Mouse (Mus musculus): ENCODE data around the gene Osbpl3. TPM values are rescaled to one million over a fixed set of nuclear protein-coding genes. Genes with fewer than 3 reads are reported as not detected.

The Osbpl3 gene
- polyA plus RNA-seq, 1 experiment, result not detected

GRCm38 (mm10) chr6:50418951-50419350 lies 37.0 kb downstream of the Osbpl3 start:
- Histone ChIP-seq H3K4me3 (ENCODE audit: insufficient read depth, low read depth, low read length) (no peak overlapping the region), H3K4me1 (ENCODE audit: control insufficient read depth, insufficient read depth, low read length) (peaks cover 12% of the 10 kb centered on the region), H3K27ac (ENCODE audit: insufficient read depth, low read depth, low read length) (no peak overlapping the region)
- TF ChIP-seq CTCF (IDR thresholded peaks at IDR 0.05; ENCODE audit: insufficient read depth, low read depth, low read length) (no peak), POLR2A (IDR thresholded peaks at IDR 0.05; ENCODE audit: insufficient read depth, low read depth, low read length) (no peak)
- WGBS, result 91% methylated on average over 4 of the region's 4 CpGs

- WGBS, result 95% methylated on average over 5 of the region's 5 CpGs
- Histone ChIP-seq H3K27ac (ENCODE audit: insufficient read depth, low read depth, low read length) (no peak overlapping the region), H3K4me3 (ENCODE audit: insufficient read depth, low read depth, low read length) (no peak overlapping the region), H3K4me1 (ENCODE audit: control insufficient read depth, insufficient read depth, low read length) (peaks cover 24% of the 10 kb centered on the region)
- TF ChIP-seq CTCF (IDR thresholded peaks at IDR 0.05; ENCODE audit: insufficient read depth, low read depth, low read length) (no peak), POLR2A (IDR thresholded peaks at IDR 0.05; ENCODE audit: insufficient read depth, low read depth, low read length) (no peak)
Measured at GRCm38 (mm10) chr6:50416854-50417253, 39.1 kb downstream of the Osbpl3 start.

- Histone ChIP-seq H3K4me1 (ENCODE audit: control insufficient read depth, insufficient read depth, low read length) (peaks cover 25% of the 10 kb centered on the region), H3K4me3 (ENCODE audit: insufficient read depth, low read depth, low read length) (no peak overlapping the region), H3K27ac (ENCODE audit: insufficient read depth, low read depth, low read length) (peak overlapping the region; percentile 69)
- WGBS, result 34% methylated on average over 6 of the region's 6 CpGs
- no peak for TF ChIP-seq CTCF (IDR thresholded peaks at IDR 0.05; ENCODE audit: insufficient read depth, low read depth, low read length)
- TF ChIP-seq POLR2A (IDR thresholded peaks at IDR 0.05; ENCODE audit: insufficient read depth, low read depth, low read length), result no peak
Measured at GRCm38 (mm10) chr6:50415431-50415830, 40.6 kb downstream of the Osbpl3 start.

GRCm38 (mm10) chr6:50414547-50414946 lies 41.5 kb downstream of the Osbpl3 start:
- Histone ChIP-seq H3K4me1 (ENCODE audit: control insufficient read depth, insufficient read depth, low read length) (peaks cover 25% of the 10 kb centered on the region), H3K27ac (ENCODE audit: insufficient read depth, low read depth, low read length) (peak overlapping the region; percentile 69), H3K4me3 (ENCODE audit: insufficient read depth, low read depth, low read length) (no peak overlapping the region)
- TF ChIP-seq POLR2A (IDR thresholded peaks at IDR 0.05; ENCODE audit: insufficient read depth, low read depth, low read length) (no peak), CTCF (IDR thresholded peaks at IDR 0.05; ENCODE audit: insufficient read depth, low read depth, low read length) (no peak)
- 14% methylated on average over 6 of the region's 6 CpGs for WGBS

- WGBS, result 89% methylated on average over 1 of the region's 1 CpGs
- Histone ChIP-seq H3K4me3 (ENCODE audit: insufficient read depth, low read depth, low read length) (no peak overlapping the region), H3K4me1 (ENCODE audit: control insufficient read depth, insufficient read depth, low read length) (peaks cover 26% of the 10 kb centered on the region), H3K27ac (ENCODE audit: insufficient read depth, low read depth, low read length) (no peak overlapping the region)
- TF ChIP-seq POLR2A (IDR thresholded peaks at IDR 0.05; ENCODE audit: insufficient read depth, low read depth, low read length), result no peak
- TF ChIP-seq CTCF (IDR thresholded peaks at IDR 0.05; ENCODE audit: insufficient read depth, low read depth, low read length), result no peak
Measured at GRCm38 (mm10) chr6:50413381-50413780, 42.6 kb downstream of the Osbpl3 start.

- peaks cover 31% of the 10 kb centered on the region for H3K4me1 ChIP-seq (ENCODE audit: control insufficient read depth, insufficient read depth, low read length)
- no peak for TF ChIP-seq CTCF (IDR thresholded peaks at IDR 0.05; ENCODE audit: insufficient read depth, low read depth, low read length)
- TF ChIP-seq POLR2A (IDR thresholded peaks at IDR 0.05; ENCODE audit: insufficient read depth, low read depth, low read length), result no peak
- peak overlapping the region; percentile 76 for H3K27ac ChIP-seq (ENCODE audit: insufficient read depth, low read depth, low read length)
- 7% methylated on average over 4 of the region's 4 CpGs for WGBS
- no peak overlapping the region for H3K4me3 ChIP-seq (ENCODE audit: insufficient read depth, low read depth, low read length)
Measured at GRCm38 (mm10) chr6:50412174-50412573, 43.8 kb downstream of the Osbpl3 start.

GRCm38 (mm10) chr6:50404698-50405097 lies 51.3 kb downstream of the Osbpl3 start:
- Histone ChIP-seq H3K4me3 (ENCODE audit: insufficient read depth, low read depth, low read length) (no peak overlapping the region), H3K4me1 (ENCODE audit: control insufficient read depth, insufficient read depth, low read length) (peaks cover 22% of the 10 kb centered on the region), H3K27ac (ENCODE audit: insufficient read depth, low read depth, low read length) (0 out of 2 replicates have a peak overlapping the region, but pooled peaks have one; percentile 21)
- WGBS, result 66% methylated on average over 11 of the region's 11 CpGs
- no peak for TF ChIP-seq POLR2A (IDR thresholded peaks at IDR 0.05; ENCODE audit: insufficient read depth, low read depth, low read length)
- TF ChIP-seq CTCF (IDR thresholded peaks at IDR 0.05; ENCODE audit: insufficient read depth, low read depth, low read length), result no peak

- no peak overlapping the region for H3K27ac ChIP-seq (ENCODE audit: insufficient read depth, low read depth, low read length)
- no peak for TF ChIP-seq CTCF (IDR thresholded peaks at IDR 0.05; ENCODE audit: insufficient read depth, low read depth, low read length)
- TF ChIP-seq POLR2A (IDR thresholded peaks at IDR 0.05; ENCODE audit: insufficient read depth, low read depth, low read length), result no peak
- peaks cover 22% of the 10 kb centered on the region for H3K4me1 ChIP-seq (ENCODE audit: control insufficient read depth, insufficient read depth, low read length)
- WGBS, result 79% methylated on average over 4 of the region's 4 CpGs
- no peak overlapping the region for H3K4me3 ChIP-seq (ENCODE audit: insufficient read depth, low read depth, low read length)
Measured at GRCm38 (mm10) chr6:50403524-50403923, 52.5 kb downstream of the Osbpl3 start.

GRCm38 (mm10) chr6:50402872-50403271 lies 53.1 kb downstream of the Osbpl3 start:
- Histone ChIP-seq H3K4me1 (ENCODE audit: control insufficient read depth, insufficient read depth, low read length) (peaks cover 20% of the 10 kb centered on the region), H3K4me3 (ENCODE audit: insufficient read depth, low read depth, low read length) (no peak overlapping the region), H3K27ac (ENCODE audit: insufficient read depth, low read depth, low read length) (no peak overlapping the region)
- TF ChIP-seq POLR2A (IDR thresholded peaks at IDR 0.05; ENCODE audit: insufficient read depth, low read depth, low read length), result no peak
- TF ChIP-seq CTCF (IDR thresholded peaks at IDR 0.05; ENCODE audit: insufficient read depth, low read depth, low read length), result no peak
- WGBS, result 86% methylated on average over 4 of the region's 4 CpGs

- Histone ChIP-seq H3K27ac (ENCODE audit: insufficient read depth, low read depth, low read length) (0 out of 2 replicates have a peak overlapping the region, but pooled peaks have one; percentile 20), H3K4me1 (ENCODE audit: control insufficient read depth, insufficient read depth, low read length) (peaks cover 24% of the 10 kb centered on the region), H3K4me3 (ENCODE audit: insufficient read depth, low read depth, low read length) (no peak overlapping the region)
- WGBS, result 58% methylated on average over 6 of the region's 6 CpGs
- no peak for TF ChIP-seq POLR2A (IDR thresholded peaks at IDR 0.05; ENCODE audit: insufficient read depth, low read depth, low read length)
Measured at GRCm38 (mm10) chr6:50400234-50400633, 55.8 kb downstream of the Osbpl3 start.

Measured in olfactory bulb, adult 2 months (tissue).